Mouse (Mus musculus): ENCODE results near the gene Tmem182.

The Tmem182 gene

GRCm38 (mm10) chr1:40800908-40801307, 4.5 kb upstream of the Tmem182 start:
- DNase-seq, result no peak

DNA sequence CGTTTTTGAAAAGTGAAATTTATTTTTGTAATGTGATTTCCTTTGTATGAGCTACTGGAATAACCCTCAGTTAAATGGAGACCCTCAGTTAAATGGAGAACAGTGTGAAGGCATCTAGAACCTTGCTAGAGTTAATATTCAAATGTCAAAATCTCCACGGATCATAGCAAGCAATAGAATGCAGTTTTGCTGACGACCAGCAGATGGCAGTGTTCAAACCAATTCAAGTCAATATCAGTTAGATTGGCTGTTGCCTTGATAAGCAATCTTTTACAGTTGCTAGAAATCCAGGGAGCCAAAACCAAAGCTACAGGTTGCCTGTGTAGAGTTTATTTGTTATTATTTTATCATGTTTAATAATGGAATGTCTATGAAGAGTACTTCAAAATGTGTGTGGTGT, 2.6 kb upstream of the Tmem182 start:
- peak; percentile 64 to 65 for DNase-seq

GRCm38 (mm10) chr1:40804118-40804517, 1.3 kb upstream of the Tmem182 start:
- DNase-seq, result no peak

DNA sequence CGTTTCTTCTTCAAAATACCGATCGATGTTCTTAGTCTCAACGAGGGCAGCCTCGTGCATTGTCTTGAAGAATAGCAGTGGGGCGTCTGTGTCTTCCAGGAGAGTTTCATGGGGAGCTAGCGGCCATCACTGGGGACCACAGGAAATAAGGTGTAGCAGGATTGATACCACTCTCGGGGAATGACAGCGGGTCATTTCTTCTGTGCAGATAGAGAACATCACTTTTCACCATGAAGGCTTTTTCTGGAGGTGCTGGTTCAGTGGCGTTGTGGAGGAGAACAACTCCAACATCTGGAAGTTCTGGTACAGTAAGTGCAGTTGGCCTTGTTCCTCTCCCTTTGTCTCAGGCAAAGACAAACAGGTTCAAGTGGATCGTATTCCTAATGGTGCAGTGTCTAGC, 490 bp downstream of the Tmem182 start:
- DNase-seq, result no peak

- no peak for DNase-seq
Measured at GRCm38 (mm10) chr1:40808643-40809042, 3.2 kb downstream of the Tmem182 start.

DNA sequence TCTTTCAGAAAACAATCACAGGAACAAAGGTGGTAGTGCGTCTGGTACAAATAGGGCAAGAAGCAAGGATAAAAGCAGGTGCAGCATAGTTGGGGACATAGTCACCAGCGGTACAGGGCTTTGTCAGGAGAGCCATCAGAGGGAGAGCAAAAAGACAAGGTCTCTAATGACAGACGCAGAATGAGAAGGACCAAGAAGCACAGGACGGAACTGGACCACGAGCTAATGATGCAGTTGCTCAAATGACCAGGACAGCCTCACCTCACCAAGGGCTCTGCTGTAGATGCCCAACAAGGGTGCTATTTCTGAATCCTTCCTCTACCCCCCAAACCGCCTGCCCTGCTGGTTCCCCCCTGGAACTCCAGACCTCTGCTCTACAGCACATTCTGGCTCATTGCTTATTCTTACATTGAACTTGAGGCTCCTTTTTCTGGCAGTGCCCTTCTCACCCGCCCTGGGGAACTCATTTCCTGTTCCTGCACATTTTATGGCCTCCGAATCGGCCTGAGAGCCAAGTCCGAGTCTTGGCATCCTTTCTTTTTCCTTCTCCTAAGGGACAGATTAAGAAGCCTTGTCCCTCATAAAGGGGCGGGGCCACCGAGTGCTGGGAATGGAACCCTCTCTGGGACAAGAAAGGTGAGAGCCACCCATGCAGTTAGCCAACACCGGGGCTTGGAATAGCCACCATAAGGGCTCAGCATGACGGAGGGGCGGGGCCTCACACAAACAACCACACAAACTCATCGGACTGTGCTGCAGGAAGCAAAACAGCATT, 9.9 kb downstream of the Tmem182 start:
- DNase-seq, result no peak

GRCm38 (mm10) chr1:40824517-40824916, 19.1 kb downstream of the Tmem182 start:
- DNase-seq, result no peak

- no peak for DNase-seq
Measured at GRCm38 (mm10) chr1:40824936-40825335, 19.5 kb downstream of the Tmem182 start.

GRCm38 (mm10) chr1:40825826-40826225, 20.4 kb downstream of the Tmem182 start:
- DNase-seq, result no peak

DNA sequence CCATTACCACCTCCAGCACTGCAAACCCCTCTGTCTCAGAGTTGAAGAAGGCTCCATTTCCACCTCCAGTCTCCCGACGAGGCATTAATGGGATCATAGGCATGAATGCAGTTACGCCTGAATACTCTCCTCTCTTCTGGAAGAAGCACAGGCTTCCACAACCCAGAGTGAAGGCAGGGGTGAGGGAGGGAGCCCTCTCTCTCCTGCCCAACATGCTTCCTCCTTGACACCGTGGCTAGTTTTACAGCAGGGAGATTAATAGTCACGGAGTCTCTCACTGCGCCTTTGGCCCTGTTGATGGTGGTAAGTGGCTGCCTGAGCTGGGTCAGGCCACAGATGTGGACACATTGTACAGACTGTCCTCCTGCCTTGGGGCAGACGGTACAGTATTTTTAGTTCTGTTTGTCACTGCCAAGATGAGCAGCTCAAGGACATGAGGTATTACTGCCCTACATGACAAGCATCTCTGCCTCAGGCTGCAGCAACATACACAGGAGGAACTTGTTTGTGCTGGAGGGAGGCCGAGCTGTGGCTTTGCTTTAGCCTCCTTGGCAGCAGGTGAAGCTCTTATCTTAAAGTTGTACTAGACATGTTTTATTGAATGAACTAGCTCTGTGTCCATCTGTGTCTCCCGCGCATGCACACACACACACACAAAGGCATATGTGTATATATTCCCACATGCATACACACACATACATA, 24.0 kb downstream of the Tmem182 start:
- DNase-seq, result no peak

DNA sequence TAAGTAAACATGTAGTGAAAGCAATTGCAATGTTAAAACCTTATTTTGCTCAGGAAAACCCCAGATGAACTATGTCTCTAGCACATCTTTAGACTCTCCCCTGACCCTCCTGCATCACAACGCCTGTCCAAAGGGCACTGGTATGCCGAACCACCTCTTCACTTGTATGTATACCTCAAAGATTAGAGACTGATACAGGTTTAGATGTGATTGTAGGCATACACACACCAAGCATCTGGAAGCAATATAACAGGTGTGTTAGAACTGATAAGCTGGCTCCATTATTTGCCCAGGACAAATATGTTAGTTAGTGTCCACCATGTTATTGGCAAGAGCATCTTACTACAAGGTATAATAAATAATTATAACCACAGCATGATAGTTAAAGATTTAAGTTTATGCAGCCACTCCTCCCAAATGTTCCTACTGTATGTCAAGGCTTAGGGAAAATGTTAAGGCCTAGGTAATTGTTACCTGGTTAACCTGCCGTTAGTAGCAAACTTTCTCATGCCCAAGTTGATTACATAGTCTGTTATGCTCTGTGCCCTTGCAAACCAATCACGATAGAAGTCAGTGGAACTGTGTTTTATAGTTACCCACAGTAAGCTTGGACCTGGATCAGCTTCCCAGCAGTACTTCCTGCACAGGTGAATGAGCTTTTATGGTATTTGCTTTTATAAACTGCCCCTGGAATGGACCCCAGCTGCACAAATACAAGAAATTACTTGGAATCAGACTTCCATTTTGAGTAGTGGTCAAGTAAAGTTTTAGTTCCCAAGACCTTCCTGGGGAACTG, 25.5 kb downstream of the Tmem182 start:
- DNase-seq, result no peak

GRCm38 (mm10) chr1:40835468-40835867, 30.1 kb downstream of the Tmem182 start:
- no peak for DNase-seq

- DNase-seq, result no peak
Measured at GRCm38 (mm10) chr1:40840605-40841004, 35.2 kb downstream of the Tmem182 start.

- no peak for DNase-seq
Measured at GRCm38 (mm10) chr1:40841032-40841761, 35.8 kb downstream of the Tmem182 start.

DNA sequence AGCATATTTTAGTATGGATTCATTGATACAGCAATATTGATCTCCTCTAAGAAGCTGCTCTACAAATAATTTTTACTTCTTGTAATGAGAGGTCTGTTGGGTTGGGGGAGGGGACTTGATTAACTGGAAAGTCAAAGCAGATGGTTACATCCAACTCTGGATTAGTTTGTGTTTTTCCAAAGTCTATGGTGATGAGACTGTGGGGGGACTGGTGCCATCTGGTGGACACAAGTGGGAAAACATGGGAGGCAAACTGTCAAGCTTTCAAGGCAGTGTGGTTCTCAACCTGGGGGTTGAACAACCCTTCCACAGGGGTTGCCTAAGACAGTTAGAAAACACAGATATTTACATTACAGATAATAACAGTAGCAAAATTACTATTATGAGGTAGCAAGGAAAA, 39.2 kb downstream of the Tmem182 start:
- peak; percentile 35 to 44 for DNase-seq

DNA sequence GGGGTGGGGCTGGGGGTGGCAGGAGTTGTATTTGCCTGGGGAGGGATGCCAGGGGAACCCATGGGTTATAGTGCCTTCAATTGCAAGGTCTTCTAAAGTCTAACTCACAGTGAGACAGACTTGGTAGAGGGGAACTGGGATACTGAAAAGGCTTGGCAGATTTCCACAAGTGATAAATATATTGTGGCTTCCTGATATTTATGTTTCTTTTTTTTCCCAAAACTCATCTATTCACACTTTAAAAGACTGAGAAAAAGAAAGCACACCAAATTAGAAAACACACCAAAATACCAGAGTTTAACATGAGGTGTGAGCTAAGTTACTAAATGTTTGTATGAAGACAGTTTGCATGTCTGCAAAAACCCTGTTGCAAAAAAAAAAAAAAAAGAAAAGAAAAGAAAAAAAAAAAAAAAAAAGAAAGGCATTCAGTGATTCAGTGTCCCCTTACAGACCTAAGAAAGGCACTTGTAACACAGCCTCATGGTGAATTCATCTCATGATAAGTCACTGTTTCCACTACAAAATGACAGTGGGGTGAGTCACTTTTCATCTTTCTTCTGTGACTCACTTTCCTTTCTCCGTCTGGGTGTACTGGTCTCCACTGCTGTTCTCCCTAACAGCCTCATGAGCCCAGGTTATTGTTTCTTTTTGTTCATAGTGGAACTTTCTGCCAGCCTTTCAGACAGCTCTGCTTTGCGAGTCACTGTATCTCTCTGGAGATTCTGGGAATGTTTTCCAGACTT, 42.0 kb downstream of the Tmem182 start:
- no peak for DNase-seq

DNA sequence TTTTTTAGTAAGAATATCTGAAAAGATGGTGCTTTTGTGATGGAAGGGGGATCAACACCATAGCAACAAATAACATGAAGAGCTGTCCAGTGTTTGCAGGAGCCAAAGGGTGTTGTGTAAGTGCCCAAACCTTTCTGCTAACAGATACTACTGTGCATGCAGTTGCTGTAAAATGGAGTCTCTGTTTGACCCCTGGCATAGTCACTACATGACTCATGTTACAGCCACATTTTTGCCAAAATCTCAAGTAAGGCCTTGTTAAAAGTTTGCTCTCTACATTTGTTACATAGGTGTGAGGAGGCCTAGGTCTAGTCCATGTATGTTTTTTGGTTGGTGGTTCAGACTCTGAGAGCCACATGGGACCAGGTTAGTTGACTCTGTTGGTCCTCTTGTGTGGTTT, 45.9 kb downstream of the Tmem182 start:
- DNase-seq, result no peak

DNA sequence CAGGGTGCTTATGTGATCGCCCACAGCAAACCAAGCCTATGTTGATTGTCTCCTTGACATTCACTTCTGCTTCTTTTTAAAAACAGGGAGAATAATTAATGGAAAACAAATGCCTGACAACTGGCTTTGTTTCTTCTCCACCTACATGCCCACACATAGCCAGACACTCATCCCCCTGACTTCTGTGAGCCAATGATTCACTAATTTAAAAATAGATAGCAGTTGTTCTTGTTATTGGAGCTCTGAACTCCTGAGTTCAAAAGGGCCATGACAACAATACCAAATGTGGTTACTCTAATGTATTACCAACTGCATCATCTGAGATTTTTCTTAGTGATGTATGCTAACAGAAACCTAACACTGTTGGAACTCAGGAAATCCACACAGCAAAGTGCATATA, 49.9 kb downstream of the Tmem182 start:
- DNase-seq, result no peak

DNA sequence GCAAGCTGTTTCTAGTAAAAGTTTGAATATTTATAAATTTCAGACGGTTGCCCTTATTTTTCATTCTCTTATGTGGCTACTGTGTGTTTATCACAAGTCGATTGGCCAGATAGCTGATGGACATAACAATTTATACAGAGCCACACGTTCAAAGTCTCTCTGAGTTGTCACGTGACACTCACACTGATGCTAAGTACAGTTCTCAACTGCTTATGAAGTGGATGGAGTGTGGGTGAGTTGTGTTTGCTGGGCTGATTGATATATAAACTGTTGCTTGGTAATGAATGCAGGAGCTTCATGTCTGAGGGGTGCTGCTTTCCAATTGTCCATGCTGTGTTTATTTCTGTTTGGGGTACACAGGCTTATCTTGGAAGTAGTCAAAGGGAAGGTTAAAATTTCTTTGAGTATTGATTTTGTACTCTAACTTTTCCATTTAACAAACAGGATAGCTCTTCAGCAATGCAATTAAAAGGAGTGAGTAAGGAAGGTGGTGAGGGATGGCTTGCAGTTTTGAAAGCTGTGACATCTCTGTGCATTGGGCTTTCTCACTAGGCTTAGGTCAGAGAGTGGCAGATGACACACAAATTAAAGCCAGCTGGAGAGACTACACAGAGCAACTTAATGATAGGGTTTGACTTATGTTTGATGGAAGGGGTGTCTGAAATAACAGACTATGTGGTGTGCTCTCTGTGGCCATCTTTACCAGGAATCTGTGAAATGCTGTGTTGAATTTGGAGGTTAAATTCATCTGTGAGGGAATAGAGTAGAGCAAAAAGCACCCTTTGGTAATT, 51.6 kb downstream of the Tmem182 start:
- DNase-seq, result no peak

GRCm38 (mm10) chr1:40865043-40865442, 59.6 kb downstream of the Tmem182 start:
- no peak for DNase-seq

DNA sequence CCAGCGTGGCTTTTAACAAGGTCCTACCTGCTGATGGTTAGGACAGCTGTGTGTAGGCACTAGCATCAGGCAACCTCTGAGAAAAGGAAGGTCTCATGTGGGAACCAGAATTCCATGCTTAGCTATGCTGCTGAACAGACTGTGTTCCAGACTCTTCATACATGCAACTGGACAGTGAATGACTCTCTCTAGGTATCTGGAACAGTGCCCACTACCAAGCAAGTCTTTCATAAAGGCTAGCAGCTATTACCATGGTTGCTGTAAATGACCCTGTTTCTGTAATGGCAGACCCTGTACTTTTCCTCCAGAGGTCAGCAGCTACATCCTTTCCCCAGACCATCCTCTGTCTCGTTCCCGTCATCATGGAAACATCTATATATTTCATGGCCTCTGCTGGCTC, 61.7 kb downstream of the Tmem182 start:
- DNase-seq, result no peak
